Mouse (Mus musculus) inflammation-experienced regulatory T-cells, adult 6 months (primary cell): ENCODE measurements around the gene Nabp2. TPM values are rescaled to one million over a fixed set of nuclear protein-coding genes. Genes with fewer than 3 reads are reported as not detected.

Experiments
- ATAC-seq: one replicate; pipeline ENCODE4 v1.8.0; 2017
- polyA plus RNA-seq, 3 experiments: library from polyadenylated mRNA; unstranded; fragments of 100-300 nt; shearing (Covaris generic); gene quantifications; one replicate each; pipeline ENCODE4 v1.2.1; 2017

Nabp2 gene
- polyA plus RNA-seq, 3 experiments from 2014 or later: 68.8 to 87.0 (median 73.8) TPM

GRCm38 (mm10) chr10:128429052-128429451 lies 17.8 kb upstream of the Nabp2 start:
- ATAC-seq: no peak

- ATAC-seq: no peak
Observed at GRCm38 (mm10) chr10:128425260-128425659, 14.0 kb upstream of the Nabp2 start.

GRCm38 (mm10) chr10:128424604-128425003 lies 13.3 kb upstream of the Nabp2 start:
- ATAC-seq: peak; percentile 95

- ATAC-seq: no peak
Observed at GRCm38 (mm10) chr10:128422426-128422825, 11.1 kb upstream of the Nabp2 start.

- no peak for ATAC-seq
Observed at GRCm38 (mm10) chr10:128414848-128415247, 3.6 kb upstream of the Nabp2 start.

GRCm38 (mm10) chr10:128413076-128413475 lies 1.8 kb upstream of the Nabp2 start:
- no peak for ATAC-seq

- ATAC-seq: no peak
Observed at GRCm38 (mm10) chr10:128412558-128412957, 1.3 kb upstream of the Nabp2 start.

- no peak for ATAC-seq
Observed at GRCm38 (mm10) chr10:128412055-128412381, 726 bp upstream of the Nabp2 start.

GRCm38 (mm10) chr10:128410560-128410845 lies 789 bp downstream of the Nabp2 start:
- ATAC-seq: no peak

- ATAC-seq: peak; percentile 90
Observed at GRCm38 (mm10) chr10:128409692-128410559, 1.4 kb downstream of the Nabp2 start.

- no peak for ATAC-seq
Observed at GRCm38 (mm10) chr10:128408591-128409535, 2.4 kb downstream of the Nabp2 start.

- no peak for ATAC-seq
Observed at GRCm38 (mm10) chr10:128403931-128404330, 7.4 kb downstream of the Nabp2 start.

- ATAC-seq: peak; percentile 56
Observed at GRCm38 (mm10) chr10:128401638-128402037, 9.7 kb downstream of the Nabp2 start.

GRCm38 (mm10) chr10:128401056-128401455 lies 10.2 kb downstream of the Nabp2 start, which contains the start of gene Slc39a5:
TSS of gene Slc39a5 (minus strand) at chr10:128401229.
- ATAC-seq: no peak

GRCm38 (mm10) chr10:128400338-128400737 lies 11.0 kb downstream of the Nabp2 start:
- ATAC-seq: no peak

GRCm38 (mm10) chr10:128397466-128397865 lies 13.8 kb downstream of the Nabp2 start:
- no peak for ATAC-seq

GRCm38 (mm10) chr10:128396716-128397264 lies 14.5 kb downstream of the Nabp2 start:
- no peak for ATAC-seq

GRCm38 (mm10) chr10:128396017-128396673 lies 15.1 kb downstream of the Nabp2 start:
- ATAC-seq: no peak

GRCm38 (mm10) chr10:128391850-128392249 lies 19.4 kb downstream of the Nabp2 start:
- ATAC-seq: no peak

GRCm38 (mm10) chr10:128390366-128390765 lies 20.9 kb downstream of the Nabp2 start:
- ATAC-seq: no peak

- no peak for ATAC-seq
Observed at GRCm38 (mm10) chr10:128389570-128389969, 21.7 kb downstream of the Nabp2 start.

- ATAC-seq: no peak
Observed at GRCm38 (mm10) chr10:128388941-128389340, 22.4 kb downstream of the Nabp2 start.

- ATAC-seq: no peak
Observed at GRCm38 (mm10) chr10:128385902-128386301, 25.4 kb downstream of the Nabp2 start.
